Mouse (Mus musculus) embryo, embryonic 10.5 days (tissue): ENCODE measurements around the gene Abat.
A peak's percentile ranks its signal among the peaks of the same experiment; 100 is the strongest.

Experiments used
- DNase-seq: peaks from one replicate; pipeline ENCODE4 v3.0.0-alpha.2; 2015; ENCODE audit warnings: low spot score

The Abat gene

GRCm38 (mm10) chr16:8574316-8574715 is 61.1 kb downstream of the Abat start:
- DNase-seq = no peak

GRCm38 (mm10) chr16:8576111-8576510 is 62.9 kb downstream of the Abat start:
- DNase-seq = no peak

- DNase-seq = no peak
Measured at GRCm38 (mm10) chr16:8576901-8577300, 63.7 kb downstream of the Abat start.

GRCm38 (mm10) chr16:8578326-8578725 is 65.1 kb downstream of the Abat start:
- DNase-seq = no peak

- no peak for DNase-seq
Measured at GRCm38 (mm10) chr16:8579546-8579945, 66.3 kb downstream of the Abat start.

GRCm38 (mm10) chr16:8581661-8582239 is 68.5 kb downstream of the Abat start:
- DNase-seq = no peak

GRCm38 (mm10) chr16:8582579-8583295 is 69.5 kb downstream of the Abat start:
- DNase-seq = no peak

- no peak for DNase-seq
Measured at GRCm38 (mm10) chr16:8584248-8584647, 71.0 kb downstream of the Abat start.

- no peak for DNase-seq
Measured at GRCm38 (mm10) chr16:8585056-8585455, 71.8 kb downstream of the Abat start.

- no peak for DNase-seq
Measured at GRCm38 (mm10) chr16:8595411-8595810, 82.2 kb downstream of the Abat start.

- DNase-seq = no peak
Measured at GRCm38 (mm10) chr16:8596336-8596735, 83.1 kb downstream of the Abat start.

- DNase-seq = no peak
Measured at GRCm38 (mm10) chr16:8597516-8597915, 84.3 kb downstream of the Abat start.

GRCm38 (mm10) chr16:8603789-8604188 is 90.6 kb downstream of the Abat start:
- DNase-seq = no peak

- no peak for DNase-seq
Measured at GRCm38 (mm10) chr16:8610397-8610796, 97.2 kb downstream of the Abat start.

GRCm38 (mm10) chr16:8612214-8613005 is 99.2 kb downstream of the Abat start:
- no peak for DNase-seq

- DNase-seq = no peak
Measured at GRCm38 (mm10) chr16:8613039-8613438, 99.8 kb downstream of the Abat start.

GRCm38 (mm10) chr16:8613447-8613846 is 100.2 kb downstream of the Abat start:
- no peak for DNase-seq

GRCm38 (mm10) chr16:8619659-8620314 is 106.6 kb downstream of the Abat start:
- peak; percentile 74 for DNase-seq

- DNase-seq = no peak
Measured at GRCm38 (mm10) chr16:8620315-8621115, 107.3 kb downstream of the Abat start.

- no peak for DNase-seq
Measured at GRCm38 (mm10) chr16:8630419-8630818, 117.2 kb downstream of the Abat start.

- no peak for DNase-seq
Measured at GRCm38 (mm10) chr16:8631428-8631827, 118.2 kb downstream of the Abat start.

GRCm38 (mm10) chr16:8636867-8637216 is 123.6 kb downstream of the Abat start:
- no peak for DNase-seq
